Mouse (Mus musculus) brain, embryonic 18.5 days (tissue): ENCODE results near the gene Pxt1.

ENCODE experiments used
- DNase-seq: peaks from one replicate; pipeline ENCODE4 v3.0.0-alpha.2; 2012; ENCODE audit warnings: low read depth, low spot score

The Pxt1 gene

DNA sequence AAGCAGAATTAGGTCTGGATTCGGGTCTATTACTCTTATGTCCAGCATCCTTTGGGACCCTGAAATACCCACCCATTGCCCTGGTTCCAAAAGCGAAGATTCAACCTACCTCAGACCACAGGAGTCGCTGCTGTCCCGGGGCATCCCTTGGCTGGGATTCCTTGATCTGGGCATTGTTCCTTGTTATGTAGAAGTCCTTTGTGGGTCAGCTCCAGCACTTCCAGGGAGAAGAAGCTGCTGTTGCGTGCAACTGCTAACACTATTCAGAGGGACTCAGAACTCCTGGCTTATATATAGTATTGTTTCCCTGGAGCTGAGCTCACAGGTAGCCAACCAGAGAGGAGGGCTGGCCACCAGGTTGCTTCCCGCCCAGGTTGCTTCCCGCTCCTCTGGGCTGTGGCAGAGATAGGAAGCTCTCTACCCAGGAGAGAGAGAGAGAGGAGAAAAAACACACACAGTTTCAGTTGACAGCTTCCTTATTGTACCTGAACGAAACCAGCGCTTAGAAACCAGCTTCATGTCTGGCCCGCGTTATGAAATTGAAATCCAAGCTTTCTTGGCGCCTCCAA lies 28.5 kb downstream of the Pxt1 start, which contains the start of gene 4930539E08Rik:
4930539E08Rik (minus strand) TSS at position 265 of the 569 bp plus-strand sequence.
- no peak for DNase-seq

DNA sequence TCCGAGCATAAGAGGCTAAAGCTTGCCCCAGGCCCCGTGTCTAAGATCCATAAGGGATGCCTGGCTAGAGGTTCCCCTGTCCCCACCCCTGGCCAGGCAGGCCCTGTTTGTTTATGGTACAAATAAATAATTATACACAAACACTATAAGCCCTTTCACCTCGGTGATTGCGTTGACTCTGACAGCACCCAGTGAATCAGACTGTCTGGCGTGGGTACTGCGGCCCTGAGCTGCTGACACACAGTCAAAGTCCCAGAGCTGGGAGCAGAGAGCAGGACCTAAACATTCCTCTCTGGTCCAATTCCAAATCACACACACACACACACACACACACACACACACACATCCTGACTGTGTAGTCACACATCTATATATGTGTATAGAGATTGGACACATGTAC lies 29.7 kb downstream of the Pxt1 start:
- no peak for DNase-seq

DNA sequence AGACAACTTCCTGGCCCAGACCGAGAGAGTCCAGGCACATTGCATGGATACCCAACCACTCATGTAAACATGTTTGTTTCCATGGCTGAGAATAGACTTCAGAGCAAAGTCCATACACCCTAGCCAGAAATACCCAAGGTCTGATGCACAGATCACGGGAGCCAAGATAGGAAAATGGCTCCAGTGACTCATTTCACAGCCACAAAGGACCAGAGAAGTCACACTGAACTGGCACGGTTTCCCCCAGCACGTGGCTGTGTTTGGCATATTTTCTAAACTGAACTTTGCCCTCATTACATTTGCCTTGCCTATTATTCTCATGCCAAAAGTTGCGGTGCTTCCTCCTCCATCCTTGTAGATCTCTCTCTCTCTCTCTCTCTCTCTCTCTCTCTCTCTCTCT lies 30.4 kb downstream of the Pxt1 start:
- DNase-seq: no peak

DNA sequence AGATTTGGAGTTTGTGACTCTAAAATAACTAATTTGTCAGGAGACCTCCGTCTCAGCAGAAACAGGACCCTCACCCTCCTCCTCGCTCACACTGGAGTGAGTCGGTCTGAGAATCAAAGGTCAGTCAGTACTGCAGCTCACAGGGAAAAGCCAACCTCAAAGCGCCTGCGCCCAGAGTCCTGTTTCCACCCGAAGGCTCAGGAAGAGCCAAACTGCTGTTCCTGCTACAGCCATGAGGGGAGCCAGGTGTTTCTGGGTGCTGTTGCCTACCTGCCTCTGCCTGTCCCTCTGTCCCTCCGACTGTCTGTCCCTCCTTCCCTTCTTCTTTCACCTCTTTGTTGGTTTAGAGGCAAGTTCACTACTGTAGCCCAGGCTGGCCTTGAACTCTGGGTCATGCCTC lies 33.5 kb downstream of the Pxt1 start:
- no peak for DNase-seq

DNA sequence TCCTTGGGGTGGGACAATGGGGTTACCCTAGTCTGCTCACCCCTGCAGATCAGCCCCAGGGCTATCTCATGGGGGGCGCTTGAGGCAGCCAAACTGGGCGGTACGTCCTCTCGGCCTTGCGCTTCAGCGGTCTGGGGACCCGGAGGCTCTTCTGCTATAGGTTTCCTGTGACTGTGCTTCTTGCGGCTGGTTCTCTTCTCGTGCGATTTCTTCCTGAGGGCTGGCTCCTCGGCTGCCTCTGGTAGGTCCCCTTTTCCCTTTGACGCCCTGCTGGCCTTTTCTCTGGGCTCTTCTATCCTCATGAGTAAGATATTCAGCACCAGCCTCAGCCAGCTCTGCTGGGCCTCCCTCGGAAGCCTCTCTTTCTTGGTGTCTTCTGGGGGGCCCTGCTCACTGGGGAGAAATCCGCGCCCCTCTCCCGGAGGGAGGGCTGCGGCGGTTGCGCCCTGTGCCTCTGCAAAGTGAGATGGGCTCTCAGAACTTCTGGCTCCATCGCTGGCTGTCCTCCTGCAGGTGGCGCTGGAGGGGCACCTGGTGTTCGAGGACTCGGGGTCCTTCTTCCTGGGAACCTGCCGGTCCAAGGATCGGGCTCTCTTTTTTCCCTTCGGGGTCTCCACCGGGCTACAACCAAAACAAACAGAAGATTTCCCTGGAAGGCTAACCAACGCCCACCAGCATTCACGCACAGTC lies 34.2 kb downstream of the Pxt1 start:
- no peak for DNase-seq

DNA sequence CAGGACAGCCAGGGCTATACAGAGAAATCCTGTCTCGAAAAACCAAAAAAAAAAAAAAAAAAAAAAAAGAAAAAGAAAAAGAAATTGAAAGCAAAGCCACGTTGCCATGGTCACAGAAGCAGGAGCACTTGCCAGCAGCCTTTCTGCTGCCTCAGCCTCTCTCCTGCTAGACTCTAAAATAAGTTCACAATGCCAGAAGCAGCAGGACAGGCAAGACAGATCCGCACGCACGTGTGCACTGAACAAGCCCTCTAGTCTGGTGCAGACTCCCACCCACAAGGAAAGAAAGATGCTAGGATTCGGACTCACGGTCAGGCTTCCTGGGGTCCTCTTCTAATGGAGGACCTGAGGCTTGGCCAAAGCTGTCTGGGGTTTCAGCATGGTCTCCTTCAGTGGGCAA lies 35.7 kb downstream of the Pxt1 start:
- DNase-seq: peak; percentile 45

DNA sequence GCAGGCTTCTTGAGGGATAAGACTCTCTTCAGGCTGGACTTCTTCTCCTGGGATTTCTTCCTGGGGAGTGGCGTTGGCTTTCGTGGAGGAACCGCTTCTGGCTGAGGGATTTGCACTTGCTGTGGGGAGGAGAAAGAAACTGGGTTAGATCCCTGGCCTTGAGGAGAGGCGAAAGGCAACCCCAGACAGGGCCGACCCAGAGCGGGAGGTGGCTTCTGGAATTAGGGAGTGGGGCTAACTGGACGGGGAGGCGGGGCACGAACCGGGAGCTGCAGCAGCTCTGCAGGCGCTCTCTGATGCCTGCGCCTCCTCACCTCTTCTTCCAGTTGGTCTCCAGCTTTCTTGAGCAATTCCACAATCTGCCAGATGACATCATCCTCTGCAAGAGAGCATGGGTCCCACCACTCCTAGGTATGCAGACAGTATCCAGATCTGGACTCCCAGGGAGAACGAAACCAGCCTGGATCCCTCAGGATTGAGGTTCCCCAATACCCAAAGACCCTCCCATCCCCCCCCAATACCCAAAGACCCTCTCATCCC lies 38.2 kb downstream of the Pxt1 start:
- DNase-seq: no peak

DNA sequence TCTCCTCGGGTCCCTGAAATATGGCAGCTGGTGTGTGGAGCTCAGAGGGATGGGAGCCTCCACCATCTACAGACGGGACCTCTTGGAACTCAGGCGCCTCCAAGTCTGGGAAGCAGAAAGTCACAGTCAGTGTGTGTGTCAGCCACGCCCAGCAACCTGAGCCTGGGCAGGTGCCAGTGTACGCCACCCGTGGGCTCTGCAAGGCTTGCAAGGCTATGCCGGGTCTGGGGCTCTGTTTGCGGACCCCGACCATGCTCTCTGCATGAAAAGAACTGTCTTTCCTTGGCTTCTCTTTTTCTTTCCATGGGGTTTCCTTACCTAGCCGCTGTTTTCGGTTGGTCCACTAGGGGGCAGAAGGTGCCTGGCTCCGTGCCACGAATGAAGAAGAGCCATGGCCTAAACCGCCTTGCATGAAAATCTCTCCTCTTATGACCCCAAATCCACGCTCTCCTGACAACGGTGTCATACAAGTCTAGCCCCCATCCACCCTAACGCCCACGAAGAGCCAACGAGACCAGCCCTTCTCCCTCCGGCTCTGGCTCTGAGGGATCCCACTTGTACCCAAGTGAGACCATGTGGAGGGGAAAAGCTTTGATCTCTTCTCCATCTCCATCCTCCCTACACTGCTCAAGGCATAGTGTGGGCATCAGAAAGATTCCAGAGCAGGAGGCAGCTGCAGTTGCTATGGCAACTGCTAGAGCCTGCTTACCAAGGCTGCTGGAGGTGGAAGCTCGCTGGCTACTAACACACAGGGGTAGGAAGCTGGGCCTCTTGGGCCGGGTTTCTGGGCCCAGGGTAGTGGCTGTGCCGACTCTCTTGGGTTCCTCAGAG lies 38.9 kb downstream of the Pxt1 start:
- DNase-seq: peak; percentile 77

DNA sequence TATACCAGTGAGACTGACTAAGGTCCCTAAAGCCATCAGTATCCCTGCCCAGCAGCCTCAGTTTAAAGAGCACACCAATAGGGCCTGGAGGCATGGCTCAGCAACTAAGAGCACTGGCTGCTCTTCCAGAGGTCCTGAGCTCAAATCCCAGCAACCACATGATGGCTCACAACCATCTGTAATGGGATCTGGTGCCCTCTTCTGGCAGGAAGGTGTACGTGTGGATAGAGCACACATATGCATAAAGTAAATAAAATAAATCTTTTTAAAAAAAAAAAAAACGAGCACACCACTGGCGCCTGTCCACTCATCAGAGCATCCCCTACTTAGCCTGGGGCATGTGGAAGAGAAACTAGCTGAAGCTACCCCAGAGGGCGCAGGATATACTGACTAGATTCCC lies 42.1 kb downstream of the Pxt1 start:
- no peak for DNase-seq

DNA sequence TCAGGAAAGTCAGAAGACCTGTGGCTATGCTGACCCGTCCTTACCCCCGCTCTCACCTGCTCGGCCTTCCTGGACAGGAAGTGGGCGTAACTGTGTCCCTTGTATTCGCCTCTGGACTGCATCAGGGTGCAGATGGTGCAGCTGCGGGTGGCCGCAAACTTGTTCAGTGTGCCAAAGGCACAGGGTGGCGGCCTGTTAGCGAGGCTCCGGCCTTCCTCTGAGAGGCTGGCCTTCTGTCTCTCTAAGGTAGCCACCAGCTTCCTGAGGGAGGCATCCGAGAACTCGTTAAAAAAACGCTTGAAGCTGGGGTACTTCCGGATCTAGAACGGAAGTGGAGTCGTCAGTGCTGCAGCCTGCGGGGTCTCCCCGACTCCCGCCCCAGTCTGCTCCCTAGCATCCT lies 44.2 kb downstream of the Pxt1 start:
- no peak for DNase-seq

DNA sequence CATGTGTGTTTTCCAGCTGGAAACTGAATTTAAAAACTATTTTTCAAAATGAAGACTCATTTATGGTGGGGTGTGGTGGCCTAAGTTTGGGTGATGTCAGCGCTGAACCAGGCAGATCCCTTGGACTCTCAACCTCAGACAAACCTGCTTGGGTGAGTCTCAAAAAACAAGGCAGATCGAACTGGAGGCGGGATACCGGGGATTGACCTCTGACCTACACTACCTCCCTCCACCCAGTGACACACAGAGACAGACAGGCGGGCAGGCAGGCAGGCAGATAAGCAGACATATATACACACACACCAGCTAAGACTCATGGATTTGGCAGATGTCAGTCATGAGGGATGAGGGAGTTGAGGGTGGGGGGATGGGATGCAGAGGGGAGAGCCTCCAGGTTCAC lies 45.4 kb downstream of the Pxt1 start:
- no peak for DNase-seq

DNA sequence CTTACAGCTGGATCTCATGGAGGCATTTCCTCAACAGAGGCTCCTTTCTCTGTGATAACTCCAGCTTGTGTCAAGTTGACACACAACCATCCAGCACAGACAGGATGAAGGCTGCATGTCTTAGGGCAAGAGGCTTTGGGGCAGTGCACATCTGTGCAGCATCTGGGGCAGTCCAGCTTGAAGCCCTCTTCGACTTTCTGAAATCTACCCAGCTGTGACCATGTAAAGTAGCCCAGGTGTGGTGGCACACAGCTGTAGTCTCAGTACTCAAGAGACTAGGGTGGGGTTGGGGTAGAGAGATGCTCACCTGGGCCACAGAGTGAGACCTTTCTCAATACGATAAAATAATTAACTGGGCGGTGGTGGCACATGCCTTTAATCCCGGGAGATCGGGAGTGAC lies 45.8 kb downstream of the Pxt1 start:
- no peak for DNase-seq

DNA sequence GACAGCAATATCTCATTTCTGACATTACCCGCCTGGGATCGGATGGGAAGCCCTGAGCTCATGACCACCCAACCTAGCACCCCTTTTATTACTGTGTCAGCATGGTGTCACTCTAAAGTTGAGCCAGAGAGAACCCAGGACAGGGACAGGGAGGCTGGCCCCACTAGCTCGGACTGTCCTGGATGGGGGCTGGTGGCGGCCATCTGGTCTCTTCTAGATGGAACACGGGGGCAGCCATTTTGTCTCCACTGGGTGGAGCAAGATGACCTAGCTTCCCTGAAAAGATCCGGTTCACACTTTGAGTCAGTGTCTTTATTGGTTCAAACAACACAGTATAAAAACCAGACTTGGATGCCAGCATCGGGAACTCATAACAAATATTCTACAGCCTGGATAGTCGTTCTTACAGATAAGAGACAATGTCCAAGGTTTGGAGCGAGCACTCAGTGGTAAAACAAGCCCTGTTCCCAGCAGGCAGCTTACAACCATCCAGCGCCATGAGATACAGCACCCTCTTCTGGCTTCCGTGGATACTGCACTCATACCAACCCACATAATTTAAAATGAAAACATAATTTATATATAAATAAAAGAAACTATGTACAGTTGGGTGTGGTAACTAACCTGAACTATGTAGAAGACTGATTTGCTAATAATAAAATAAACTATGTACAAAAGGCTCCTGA lies 47.4 kb downstream of the Pxt1 start:
- no peak for DNase-seq

DNA sequence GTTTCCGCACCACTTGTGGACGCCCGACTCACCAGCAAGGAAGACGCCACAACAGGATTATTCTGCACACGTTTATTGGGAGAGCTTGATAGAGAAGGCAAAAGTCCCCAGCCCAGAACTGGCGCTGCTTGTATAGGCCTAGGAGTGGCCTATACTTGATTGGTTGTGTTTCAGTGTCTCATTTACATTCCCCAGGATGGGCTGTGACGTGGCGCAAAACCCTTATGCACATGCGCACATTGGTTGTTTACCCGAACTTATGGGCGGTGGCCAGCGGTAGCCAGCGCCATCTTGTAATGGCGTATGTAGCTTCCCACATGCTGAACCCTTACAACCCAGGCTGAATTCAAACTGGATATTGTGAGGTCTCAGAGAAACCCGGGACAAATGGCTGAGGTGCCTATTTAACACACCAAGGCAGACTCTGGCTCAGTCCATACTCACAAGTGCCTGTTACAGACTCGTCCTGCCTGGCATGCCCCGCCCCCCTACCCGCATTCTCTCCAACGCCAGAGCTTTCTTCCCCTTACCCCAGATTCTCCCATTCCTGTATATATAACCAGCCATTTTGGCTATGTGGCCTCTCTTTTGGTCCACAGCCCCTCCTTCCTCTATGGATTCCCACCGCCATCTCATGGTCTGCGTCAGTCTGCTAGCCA lies 48.3 kb downstream of the Pxt1 start:
- DNase-seq: no peak

DNA sequence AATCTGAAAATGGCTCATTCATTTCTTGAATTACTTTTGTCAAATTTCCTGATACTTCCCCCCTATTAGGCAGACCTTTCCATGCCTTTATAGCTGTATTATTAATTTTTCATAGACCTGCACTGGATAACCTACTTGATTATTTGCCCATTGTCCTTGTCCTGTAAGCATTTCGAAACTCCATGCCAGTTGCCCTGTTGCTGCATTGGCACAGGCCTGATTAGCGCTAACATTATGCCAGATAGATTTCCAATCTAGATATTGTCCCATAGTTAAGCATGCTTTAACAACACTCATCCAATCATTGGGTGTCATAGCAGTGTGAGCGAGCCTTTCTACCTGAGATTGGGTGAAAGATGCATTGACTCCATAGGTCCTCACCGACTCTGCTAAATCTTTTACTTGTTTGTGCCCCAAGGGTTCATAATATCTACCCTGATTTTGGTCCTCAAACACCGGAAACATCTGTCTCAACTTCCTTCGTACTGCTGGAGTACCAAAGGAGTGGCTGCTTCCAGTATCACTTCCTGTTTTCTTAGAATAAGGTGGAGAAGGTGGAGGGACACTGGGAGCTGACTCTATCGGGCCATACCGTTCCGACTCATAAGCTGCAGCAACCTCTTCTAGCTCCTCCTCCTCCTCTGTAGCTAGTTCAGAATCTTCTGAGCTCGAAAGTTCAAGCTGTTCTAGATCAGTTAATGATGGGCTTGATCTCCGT lies 49.4 kb downstream of the Pxt1 start:
- no peak for DNase-seq

DNA sequence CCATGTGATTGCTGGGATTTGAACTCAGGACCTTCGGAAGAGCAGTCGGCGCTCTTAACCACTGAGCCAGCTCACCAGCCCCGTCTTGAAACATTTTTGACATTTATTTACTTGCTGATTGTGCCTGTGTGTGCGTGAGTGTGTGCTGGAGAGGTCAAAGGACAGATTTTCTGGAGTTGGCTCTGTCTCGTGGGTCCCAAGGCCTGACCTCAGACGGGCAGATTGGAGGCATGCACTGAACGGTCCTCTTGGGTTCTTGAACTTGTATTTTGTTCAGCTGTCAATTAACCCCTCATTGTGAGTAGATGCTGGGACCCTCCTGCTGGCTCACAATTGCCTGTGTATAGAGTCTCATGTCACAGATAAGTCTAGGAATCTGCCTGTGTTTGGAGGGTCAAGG lies 57.4 kb downstream of the Pxt1 start:
- no peak for DNase-seq

DNA sequence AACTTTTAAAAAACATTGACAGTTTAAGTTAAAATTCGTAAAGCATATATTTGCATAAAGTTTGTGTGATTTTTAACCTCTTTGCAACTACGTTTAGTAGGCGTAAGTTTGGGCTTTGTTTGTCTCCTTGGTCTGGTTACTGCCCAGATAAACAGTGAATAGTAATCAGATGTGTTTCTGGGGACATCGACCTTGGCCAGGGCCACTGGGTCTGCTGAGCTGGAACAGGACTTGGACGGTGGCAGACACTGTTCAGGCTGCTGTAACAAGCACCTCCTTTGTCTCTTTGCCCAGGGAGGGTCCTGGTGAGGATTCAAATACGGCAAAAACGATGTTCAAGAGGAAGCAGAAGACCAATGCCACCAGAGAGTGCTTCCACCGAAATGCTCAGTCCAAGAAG lies 58.4 kb downstream of the Pxt1 start:
- DNase-seq: no peak
